Mouse (Mus musculus): ENCODE data around the gene Agbl5.

GRCm38 (mm10) chr5:30927945-30928529 is 39.5 kb downstream of the Agbl5 start:
- TF ChIP-seq POLR2A (IDR thresholded peaks at IDR 0.05; ENCODE audit: insufficient read length, low read depth) (no peak), USF1 (IDR thresholded peaks at IDR 0.05; ENCODE audit: low read depth) (no peak), CEBPB (IDR thresholded peaks at IDR 0.05; ENCODE audit: insufficient read depth, poor library complexity, severe bottlenecking) (no peak), MYOD1 (IDR thresholded peaks at IDR 0.05; ENCODE audit: control insufficient read depth in 1 of 3, insufficient read length in 2 of 3, low read depth in 2 of 3) (no peak), E2F4 (IDR thresholded peaks at IDR 0.05; ENCODE audit: insufficient read depth) (no peak), MYOG (IDR thresholded peaks at IDR 0.05; ENCODE audit: control insufficient read depth in 1 of 3, insufficient read depth in 1 of 3, insufficient read length in 2 of 3, low read depth in 2 of 3) (no peak), POLR2AphosphoS2 (IDR thresholded peaks at IDR 0.05; ENCODE audit: insufficient read length, low read depth) (no peak), MAX (IDR thresholded peaks at IDR 0.05; ENCODE audit: low read depth) (no peak), TCF12 (IDR thresholded peaks at IDR 0.05; ENCODE audit: insufficient read depth, poor library complexity, severe bottlenecking) (no peak)
